Mouse (Mus musculus) hindbrain, embryonic 13.5 days (tissue): Measurements from ENCODE around the gene Igf1r. TPM values are rescaled to one million over a fixed set of nuclear protein-coding genes. Genes with fewer than 3 reads are reported as not detected.
A peak's percentile ranks its signal among the peaks of the same experiment; 100 is the strongest.

ENCODE experiments used
- ATAC-seq: fragments of 200-750 bp; cut with Nextera tagmentation; 2 replicates; pipeline ENCODE4 v1.8.0; 2017; ENCODE audit warnings: moderate TSS enrichment; ENCODE audit not compliant: low FRiP score
- H3K27ac ChIP-seq: fragments of 300-500 bp; sonication (generic); 2 replicates; pipeline ENCODE4 v1.5.1; 2015; ENCODE audit warnings: inconsistent platforms, mild to moderate bottlenecking, moderate library complexity
- H3K27me3 ChIP-seq: fragments of 300-500 bp; sonication (generic); 2 replicates; pipeline ENCODE4 v1.6.1; 2015; ENCODE audit warnings: mild to moderate bottlenecking, inconsistent platforms
- H3K36me3 ChIP-seq: fragments of 300-500 bp; sonication (generic); 2 replicates; pipeline ENCODE4 v1.6.1; 2015; ENCODE audit warnings: mild to moderate bottlenecking, inconsistent platforms
- H3K4me1 ChIP-seq: fragments of 300-500 bp; sonication (generic); replicated peaks from 2 replicates; pipeline ENCODE4 v1.6.1; 2015; ENCODE audit warnings: inconsistent platforms
- H3K4me2 ChIP-seq: fragments of 300-500 bp; sonication (generic); 2 replicates; pipeline ENCODE4 v1.6.1; 2015; ENCODE audit warnings: inconsistent platforms, mild to moderate bottlenecking, moderate library complexity
- H3K4me3 ChIP-seq: fragments of 300-500 bp; sonication (generic); 2 replicates; pipeline ENCODE4 v1.5.1; 2015; ENCODE audit warnings: mild to moderate bottlenecking, inconsistent platforms
- H3K9ac ChIP-seq: fragments of 300-500 bp; sonication (generic); 2 replicates; pipeline ENCODE4 v1.6.1; 2015; ENCODE audit warnings: mild to moderate bottlenecking, inconsistent platforms
- H3K9me3 ChIP-seq: fragments of 300-500 bp; sonication (generic); 2 replicates; pipeline ENCODE4 v1.6.1; 2016; ENCODE audit warnings: inconsistent platforms
- WGBS: fragments of 180-500 bp; shearing (Covaris S2); methylation state at CpG from one replicate; pipeline ENCODE4 v1.1.7; 2015; 5-methylcytosine and 5-hydroxymethylcytosine counted together
- polyA plus RNA-seq: library from polyadenylated mRNA; unstranded; fragments of >200 nt; fragmentation: Nextera tagmentation; extraction: Ambion mirVana; gene quantifications from 2 replicates; pipeline ENCODE4 v1.2.1, GENCODE M21; 2015

Gene Igf1r
- polyA plus RNA-seq, 1 experiment from 2014 or later: 26.8 TPM

GRCm38 (mm10) chr7:68038846-68039245 is 86.2 kb downstream of the Igf1r start:
- WGBS: 77% methylated on average over 8 of the region's 8 CpGs

GRCm38 (mm10) chr7:68039550-68039949 is 86.9 kb downstream of the Igf1r start:
- ATAC-seq: no peak
- no peaks in the 10 kb centered on the region for H3K27me3 ChIP-seq
- no peak overlapping the region for H3K9ac ChIP-seq
- no peak overlapping the region for H3K4me2 ChIP-seq
- H3K36me3 ChIP-seq: no peaks in the 10 kb centered on the region
- 66% methylated on average over 2 of the region's 2 CpGs for WGBS
- H3K4me1 ChIP-seq: peaks cover 18% of the 10 kb centered on the region; the same call in 1 of the 2 replicates
- no peak overlapping the region for H3K27ac ChIP-seq
- H3K4me3 ChIP-seq: no peak overlapping the region
- no peaks in the 10 kb centered on the region for H3K9me3 ChIP-seq

More at GRCm38 (mm10) chr7:68038846-68039245, 86.2 kb downstream of the Igf1r start:
- Histone ChIP-seq H3K4me3 (no peak overlapping the region), H3K9ac (no peak overlapping the region), H3K9me3 (no peaks in the 10 kb centered on the region), H3K4me2 (no peak overlapping the region), H3K27ac (no peak overlapping the region), H3K4me1 (peaks cover 23% of the 10 kb centered on the region), H3K27me3 (no peaks in the 10 kb centered on the region), H3K36me3 (no peaks in the 10 kb centered on the region)
- ATAC-seq: no peak

- H3K27me3 ChIP-seq: no peaks in the 10 kb centered on the region
- no peaks in the 10 kb centered on the region for H3K9me3 ChIP-seq
- H3K27ac ChIP-seq: no peak overlapping the region
- H3K9ac ChIP-seq: no peak overlapping the region
- no peak overlapping the region for H3K4me2 ChIP-seq
- H3K36me3 ChIP-seq: no peaks in the 10 kb centered on the region
- H3K4me1 ChIP-seq: peaks cover 17% of the 10 kb centered on the region
- no peak for ATAC-seq
- 79% methylated on average over 4 of the region's 4 CpGs for WGBS
- no peak overlapping the region for H3K4me3 ChIP-seq
Observed at GRCm38 (mm10) chr7:68044621-68045020, 92.0 kb downstream of the Igf1r start.

GRCm38 (mm10) chr7:68047152-68047551 is 94.5 kb downstream of the Igf1r start:
- Histone ChIP-seq H3K4me1 (peaks cover 18% of the 10 kb centered on the region), H3K9ac (no peak overlapping the region), H3K27me3 (no peaks in the 10 kb centered on the region), H3K9me3 (no peaks in the 10 kb centered on the region), H3K4me2 (no peak overlapping the region), H3K4me3 (no peak overlapping the region), H3K36me3 (no peaks in the 10 kb centered on the region), H3K27ac (no peak overlapping the region)
- no peak for ATAC-seq
- WGBS: 88% methylated on average over 4 of the region's 4 CpGs

GRCm38 (mm10) chr7:68048532-68048931 is 95.9 kb downstream of the Igf1r start:
- Histone ChIP-seq H3K4me2 (no peak overlapping the region), H3K9ac (no peak overlapping the region), H3K27me3 (no peaks in the 10 kb centered on the region), H3K4me3 (no peak overlapping the region), H3K36me3 (no peaks in the 10 kb centered on the region), H3K27ac (no peak overlapping the region), H3K9me3 (no peaks in the 10 kb centered on the region), H3K4me1 (peaks cover 25% of the 10 kb centered on the region)
- no peak for ATAC-seq
- WGBS: 91% methylated on average over 4 of the region's 4 CpGs

- no peak overlapping the region for H3K27ac ChIP-seq
Observed at GRCm38 (mm10) chr7:68049048-68049447, 96.4 kb downstream of the Igf1r start.

GRCm38 (mm10) chr7:68053002-68053624 is 100.5 kb downstream of the Igf1r start:
- ATAC-seq: no peak
- Histone ChIP-seq H3K36me3 (no peaks in the 10 kb centered on the region), H3K4me1 (peaks cover 48% of the 10 kb centered on the region), H3K9ac (no peak overlapping the region), H3K27ac (peak overlapping the region; percentile 52; the same call in 1 of the 2 replicates), H3K4me2 (no peak overlapping the region), H3K4me3 (no peak overlapping the region), H3K27me3 (no peaks in the 10 kb centered on the region), H3K9me3 (no peaks in the 10 kb centered on the region)
- WGBS: 85% methylated on average over 10 of the region's 10 CpGs

More at GRCm38 (mm10) chr7:68049048-68049447, 96.4 kb downstream of the Igf1r start:
- ATAC-seq: no peak
- no peak overlapping the region for H3K4me2 ChIP-seq
- peaks cover 30% of the 10 kb centered on the region for H3K4me1 ChIP-seq
- H3K4me3 ChIP-seq: no peak overlapping the region
- no peak overlapping the region for H3K9ac ChIP-seq
- no peaks in the 10 kb centered on the region for H3K27me3 ChIP-seq
- 60% methylated on average over 7 of the region's 7 CpGs for WGBS
- no peaks in the 10 kb centered on the region for H3K36me3 ChIP-seq
- H3K9me3 ChIP-seq: no peaks in the 10 kb centered on the region

- Histone ChIP-seq H3K4me1 (peaks cover 38% of the 10 kb centered on the region), H3K27ac (0 out of 2 replicates have a peak overlapping the region, but pooled peaks have one; percentile 18), H3K4me3 (no peak overlapping the region), H3K36me3 (no peaks in the 10 kb centered on the region), H3K27me3 (no peaks in the 10 kb centered on the region), H3K9ac (no peak overlapping the region), H3K9me3 (no peaks in the 10 kb centered on the region), H3K4me2 (no peak overlapping the region)
- WGBS: 60% methylated on average over 2 of the region's 2 CpGs
- no peak for ATAC-seq
Observed at GRCm38 (mm10) chr7:68054498-68054897, 101.9 kb downstream of the Igf1r start.

GRCm38 (mm10) chr7:68054956-68055355 is 102.3 kb downstream of the Igf1r start:
- WGBS: 82% methylated on average over 6 of the region's 6 CpGs
- Histone ChIP-seq H3K27me3 (no peaks in the 10 kb centered on the region), H3K4me1 (peaks cover 39% of the 10 kb centered on the region), H3K4me2 (no peak overlapping the region), H3K27ac (peak overlapping the region; percentile 30; the same call in 1 of the 2 replicates), H3K4me3 (no peak overlapping the region), H3K9me3 (no peaks in the 10 kb centered on the region), H3K9ac (no peak overlapping the region), H3K36me3 (no peaks in the 10 kb centered on the region)
- no peak for ATAC-seq

GRCm38 (mm10) chr7:68057010-68057409 is 104.4 kb downstream of the Igf1r start:
- H3K27me3 ChIP-seq: no peaks in the 10 kb centered on the region
- H3K4me3 ChIP-seq: no peak overlapping the region
- ATAC-seq: no peak
- peaks cover 48% of the 10 kb centered on the region for H3K4me1 ChIP-seq
- H3K9me3 ChIP-seq: no peaks in the 10 kb centered on the region
- WGBS: 92% methylated on average over 3 of the region's 3 CpGs
- no peak overlapping the region for H3K4me2 ChIP-seq
- H3K27ac ChIP-seq: no peak overlapping the region
- H3K9ac ChIP-seq: no peak overlapping the region
- H3K36me3 ChIP-seq: no peaks in the 10 kb centered on the region

GRCm38 (mm10) chr7:68059690-68060089 is 107.1 kb downstream of the Igf1r start:
- Histone ChIP-seq H3K9ac (no peak overlapping the region), H3K36me3 (no peaks in the 10 kb centered on the region), H3K4me2 (no peak overlapping the region), H3K4me3 (no peak overlapping the region), H3K27ac (no peak overlapping the region), H3K9me3 (no peaks in the 10 kb centered on the region), H3K27me3 (no peaks in the 10 kb centered on the region), H3K4me1 (peaks cover 56% of the 10 kb centered on the region)
- 90% methylated on average over 6 of the region's 6 CpGs for WGBS
- no peak for ATAC-seq

- 82% methylated on average over 9 of the region's 9 CpGs for WGBS
- Histone ChIP-seq H3K27ac (no peak overlapping the region), H3K36me3 (no peaks in the 10 kb centered on the region), H3K9ac (no peak overlapping the region), H3K4me1 (peaks cover 55% of the 10 kb centered on the region), H3K27me3 (no peaks in the 10 kb centered on the region), H3K4me3 (no peak overlapping the region), H3K9me3 (no peaks in the 10 kb centered on the region), H3K4me2 (no peak overlapping the region)
- no peak for ATAC-seq
Observed at GRCm38 (mm10) chr7:68061434-68061833, 108.8 kb downstream of the Igf1r start.

GRCm38 (mm10) chr7:68062170-68062848 is 109.7 kb downstream of the Igf1r start:
- Histone ChIP-seq H3K9ac (no peak overlapping the region), H3K4me1 (peaks cover 62% of the 10 kb centered on the region), H3K27ac (0 out of 2 replicates have a peak overlapping the region, but pooled peaks have one; percentile 23), H3K27me3 (no peaks in the 10 kb centered on the region), H3K4me2 (no peak overlapping the region), H3K36me3 (no peaks in the 10 kb centered on the region), H3K9me3 (no peaks in the 10 kb centered on the region), H3K4me3 (no peak overlapping the region)
- ATAC-seq: no peak
- WGBS: 77% methylated on average over 13 of the region's 13 CpGs
